Comparison of ENCODE assay signal across 8 mouse cellular contexts in the genomic region with DNA sequence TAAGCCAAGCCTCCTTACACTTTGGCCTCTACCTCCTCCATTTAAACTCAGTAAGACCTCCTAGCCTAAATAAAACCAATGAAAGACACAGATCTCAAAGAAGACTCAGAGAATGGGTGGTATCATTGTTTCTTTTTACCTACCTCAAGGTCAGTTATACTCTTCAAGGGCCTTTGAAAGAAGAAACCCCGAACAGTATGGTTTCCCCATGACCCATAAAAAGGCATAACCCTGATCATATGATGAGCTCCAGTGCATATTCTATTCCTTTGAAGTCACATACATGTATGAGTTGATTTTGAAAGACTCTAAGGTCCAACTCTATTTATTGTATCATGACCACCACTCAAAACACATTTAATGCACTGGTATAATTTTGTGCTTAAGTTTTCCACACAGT. TPM values are rescaled to one million over a fixed set of nuclear protein-coding genes. Genes with fewer than 3 reads are reported as not detected.
DNase-seq lines count a peak whose midpoint lies in the region; ATAC-seq and TF ChIP-seq lines count a peak whose summit lies in the region.

A gene (plus strand): TSS at position 301 of the 400 bp plus-strand sequence.

- TF ChIP-seq CTCF in bone marrow, adult 2 months (IDR thresholded peaks at IDR 0.05; ENCODE audit: control insufficient read depth, insufficient read depth, low read length): no peak

- no peak for TF ChIP-seq POLR2A in bone marrow, adult 2 months (IDR thresholded peaks at IDR 0.05; ENCODE audit: borderline replicate concordance, control insufficient read depth, low read depth, low read length)

- H3K36me3 ChIP-seq in neural tube, embryonic 13.5 days: no peaks in the 10 kb centered on the region

- no peaks in the 10 kb centered on the region; the same call in 1 of the 2 replicates for H3K4me1 ChIP-seq in bone marrow, adult 2 months (ENCODE audit: control insufficient read depth, insufficient read depth, low read length)
- H3K4me1 ChIP-seq in neural tube, embryonic 13.5 days (replicated peaks): peaks cover 17% of the 10 kb centered on the region

- peak within 1 kb of the TSS; percentile 89 for H3K4me3 ChIP-seq in bone marrow, adult 2 months (replicated peaks; ENCODE audit: control insufficient read depth, low read depth, low read length)
- H3K4me3 ChIP-seq in neural tube, embryonic 13.5 days: peak within 1 kb of the TSS; percentile 65

- 95% methylated on average over 1 of the region's 1 CpGs for WGBS in bone marrow, adult 2 months
- WGBS in neural tube, embryonic 13.5 days: 96% methylated on average over 1 of the region's 1 CpGs

- no peak for ATAC-seq in neural tube, embryonic 13.5 days (ENCODE audit: low read depth)
- no peak for ATAC-seq in CD4-positive, CD25-positive, alpha-beta regulatory T cell, adult 4 months

- peak within 1 kb of the TSS; percentile 71 for H3K4me2 ChIP-seq in neural tube, embryonic 13.5 days

- intact Hi-C loops in left cerebral cortex, postnatal 10 days (cut with DNase I): loop anchor here (10.0 kb wide), 1 partner anchor 168 kb away; no protein-coding TSS in a partner anchor

- H3K27me3 ChIP-seq in neural tube, embryonic 13.5 days: peaks cover 14% of the 10 kb centered on the region

- H3K27ac ChIP-seq in bone marrow, adult 2 months (ENCODE audit: control insufficient read depth, insufficient read depth, low read depth, low read length, poor library complexity): peak within 1 kb of the TSS; percentile 96
- H3K27ac ChIP-seq in neural tube, embryonic 13.5 days (replicated peaks): peak within 1 kb of the TSS; percentile 66

- no peak for DNase-seq in layer of hippocampus, adult 18-20 months (ENCODE audit: low spot score in 2 of 2)
- DNase-seq in layer of hippocampus, adult 9-10 months (ENCODE audit: low spot score): no peak
- no peak for DNase-seq in gastrocnemius, postnatal 4 days (ENCODE audit: low spot score in 2 of 2)
- no peak for DNase-seq in left cerebral cortex, postnatal 10 days (ENCODE audit: extremely low spot score in 1 of 2, low spot score in 2 of 2)
- no peak for DNase-seq in spleen, postnatal 10 days (ENCODE audit: low spot score in 2 of 2)

- no peaks in the 10 kb centered on the region for H3K9me3 ChIP-seq in neural tube, embryonic 13.5 days

- peak within 1 kb of the TSS; percentile 78 for H3K9ac ChIP-seq in neural tube, embryonic 13.5 days

RNA-seq across cellular contexts. Expression of the gene that starts here (rescaled TPM):
- 10 to 100 TPM; 31.5 to 34.6 TPM for total RNA-seq in layer of hippocampus, adult 18-20 months (2021)
- 24.2 and 27.3 TPM in 2 replicates for polyA plus RNA-seq in bone marrow, adult 2 months (2011; ENCODE audit: insufficient read depth, insufficient read length, low replicate concordance, missing spikeins)
- total RNA-seq in gastrocnemius, postnatal 4 days (2021): 10 to 100 TPM; 21.2 to 22.8 TPM
- total RNA-seq in left cerebral cortex, postnatal 10 days (2021): 10 to 100 TPM; 26.0 to 34.8 TPM
- 2.4 and 2.8 TPM in 2 replicates for polyA plus RNA-seq in neural tube, embryonic 13.5 days (2015; fragmentation: Nextera tagmentation; extraction: Ambion mirVana)
- polyA plus RNA-seq in CD4-positive, CD25-positive, alpha-beta regulatory T cell, adult 4 months (2017; shearing (Covaris generic)): 1 to 10 TPM; 3.4 to 3.5 TPM
